Mouse (Mus musculus) adrenal gland, adult 8-10 months (tissue): Measurements from ENCODE around the gene Atp8a1. TPM values are rescaled to one million over a fixed set of nuclear protein-coding genes. Genes with fewer than 3 reads are reported as not detected.
A peak's percentile ranks its signal among the peaks of the same experiment; 100 is the strongest.
"Not testable (repeated sequence)": the region's sequence is repeated elsewhere in the genome, so short reads cannot be mapped to it uniquely, and the experiment has no call there.

ENCODE experiments used
- DNase-seq: peaks from one replicate; pipeline ENCODE4 v3.0.0; 2022
- total RNA-seq, 4 experiments: library from RNA; stranded (reverse); gene quantifications; 2 replicates each; pipeline ENCODE4 v1.2.4; 2022

The Atp8a1 gene
- total RNA-seq, 4 experiments from 2014 or later = 16.0 to 32.1 (median 23.2) TPM

- DNase-seq = no peak
Measured at GRCm38 (mm10) chr5:67826278-67826677, 21.0 kb downstream of the Atp8a1 start.

- no peak for DNase-seq
Measured at GRCm38 (mm10) chr5:67824600-67824999, 22.6 kb downstream of the Atp8a1 start.

DNA sequence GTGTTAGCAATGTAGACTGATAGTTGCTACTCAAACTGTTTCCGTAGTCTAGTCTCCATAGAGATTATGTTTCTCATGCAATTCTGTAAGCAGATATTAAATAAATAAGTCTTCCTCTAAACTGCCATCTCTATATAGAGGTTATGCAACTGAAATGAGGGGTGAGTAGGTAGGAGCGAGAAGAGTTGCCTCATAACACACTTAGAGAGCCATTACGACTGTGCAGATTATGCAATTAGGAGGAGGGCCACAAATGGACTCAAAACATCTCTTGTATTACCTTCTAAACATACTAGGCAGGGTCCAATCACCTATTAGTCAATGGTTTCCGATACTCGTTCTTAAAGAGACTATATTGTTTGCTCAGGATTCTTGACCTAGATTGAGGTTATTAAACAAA, 23.5 kb downstream of the Atp8a1 start:
- no peak for DNase-seq

- no peak for DNase-seq
Measured at GRCm38 (mm10) chr5:67822619-67823018, 24.6 kb downstream of the Atp8a1 start.

DNA sequence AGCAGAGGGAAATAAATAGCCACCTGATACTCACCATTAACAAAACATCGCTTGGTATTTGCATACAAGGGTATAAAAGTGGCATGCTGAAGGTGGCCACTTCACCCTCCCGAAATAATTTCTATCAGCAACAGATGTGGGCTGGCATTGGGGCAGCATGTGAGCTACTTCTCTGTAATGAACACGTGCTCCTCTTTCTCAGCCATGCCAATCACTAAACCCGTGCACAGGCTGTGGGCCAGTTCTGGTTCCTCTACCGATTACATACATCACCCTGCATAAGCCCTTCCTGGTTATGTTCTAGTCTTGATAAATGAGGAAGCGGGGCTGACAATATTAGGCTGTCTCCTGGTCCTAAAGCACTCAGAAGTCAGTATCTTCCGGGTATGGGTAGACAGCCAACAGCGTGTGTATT, 25.2 kb downstream of the Atp8a1 start:
- DNase-seq = no peak

GRCm38 (mm10) chr5:67821185-67821584, 26.0 kb downstream of the Atp8a1 start:
- DNase-seq = no peak

- DNase-seq = no peak
Measured at GRCm38 (mm10) chr5:67819451-67819850, 27.8 kb downstream of the Atp8a1 start.

- DNase-seq = no peak
Measured at GRCm38 (mm10) chr5:67815572-67816325, 31.5 kb downstream of the Atp8a1 start.

GRCm38 (mm10) chr5:67815060-67815459, 32.2 kb downstream of the Atp8a1 start:
- not testable (repeated sequence) for DNase-seq

DNA sequence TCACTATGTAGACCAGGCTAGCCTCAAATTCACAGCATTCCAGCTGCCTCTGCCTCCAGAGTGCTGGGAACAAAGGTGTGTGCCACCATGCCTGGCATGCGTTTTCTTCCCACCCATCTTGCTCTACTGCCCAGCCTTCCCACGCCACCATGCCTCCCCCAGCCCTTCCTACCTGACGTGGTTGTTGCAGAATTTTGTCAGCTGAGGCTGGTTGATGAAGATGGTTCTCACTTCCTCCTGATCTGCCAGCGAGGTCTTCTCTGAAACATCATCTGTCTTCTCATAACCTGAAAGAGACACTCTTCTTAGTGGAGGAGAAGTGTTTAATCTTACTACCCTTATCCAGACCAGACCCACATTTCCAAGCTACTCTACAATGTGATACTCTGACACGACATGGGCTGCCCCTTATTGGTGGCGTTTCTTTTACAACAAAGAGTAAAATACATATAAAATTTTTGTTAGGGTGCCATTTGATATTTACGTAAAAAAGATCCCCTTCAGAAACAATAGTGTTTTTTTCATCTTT, 32.7 kb downstream of the Atp8a1 start:
- DNase-seq = no peak

GRCm38 (mm10) chr5:67813334-67813733, 33.9 kb downstream of the Atp8a1 start:
- no peak for DNase-seq

DNA sequence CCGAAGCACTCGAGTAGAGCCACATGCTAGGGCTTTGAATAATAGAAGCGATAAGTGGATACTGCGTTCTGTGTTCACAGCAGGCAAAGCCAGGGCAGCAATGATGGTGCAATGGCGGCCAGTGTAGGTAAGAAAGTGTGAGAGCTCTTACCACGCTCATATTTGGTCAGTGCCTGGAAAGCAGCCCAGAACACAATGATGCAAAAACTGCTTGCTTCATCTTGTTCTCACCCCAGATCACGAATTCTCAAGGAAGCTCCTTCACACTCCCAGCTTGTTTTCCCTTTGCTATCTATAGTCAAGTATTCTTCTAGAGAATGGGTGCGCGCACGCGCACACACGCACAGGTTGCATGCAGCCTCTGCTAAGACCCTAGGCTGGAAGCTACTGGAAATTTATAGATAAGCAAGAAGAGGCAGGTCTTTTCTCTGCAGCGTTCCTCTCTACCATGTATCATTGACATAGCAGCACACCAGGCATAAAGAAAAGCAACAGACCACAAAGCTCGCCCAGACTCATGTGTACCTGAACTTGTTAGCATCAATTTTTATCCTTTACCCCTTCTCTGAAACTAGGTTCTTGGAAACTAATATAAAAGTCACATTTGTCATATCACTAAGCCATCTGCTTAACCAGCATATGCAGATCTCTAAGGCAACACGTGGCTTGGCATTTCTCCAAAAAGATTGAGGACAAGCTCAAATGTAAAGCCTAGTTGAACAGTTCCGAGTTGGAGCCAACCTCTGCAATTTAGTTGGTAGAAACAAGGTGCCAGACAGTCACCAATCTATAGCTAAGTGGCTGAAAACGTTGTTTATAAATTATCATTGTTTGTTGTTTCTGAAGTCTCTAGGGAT, 44.8 kb downstream of the Atp8a1 start:
- DNase-seq = no peak

DNA sequence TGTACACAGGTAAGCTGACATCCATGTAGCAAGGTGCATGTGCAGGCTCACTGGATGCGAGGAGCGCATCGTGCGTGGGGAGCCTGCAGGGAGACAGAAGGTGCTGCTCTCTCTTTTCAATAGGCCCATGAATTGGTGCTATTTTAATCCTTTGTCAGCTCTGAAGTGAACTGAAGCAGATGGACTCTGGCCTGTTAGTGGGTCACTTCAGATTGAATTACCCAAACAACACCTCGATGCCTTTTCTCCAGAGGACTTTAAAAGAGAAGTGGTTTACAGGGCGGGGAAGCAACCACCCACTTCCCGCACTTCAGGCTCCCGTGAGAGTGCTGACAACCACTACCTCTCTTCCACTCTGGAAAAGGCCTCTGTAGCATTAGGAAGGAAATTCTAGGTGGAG, 46.4 kb downstream of the Atp8a1 start:
- DNase-seq = no peak

DNA sequence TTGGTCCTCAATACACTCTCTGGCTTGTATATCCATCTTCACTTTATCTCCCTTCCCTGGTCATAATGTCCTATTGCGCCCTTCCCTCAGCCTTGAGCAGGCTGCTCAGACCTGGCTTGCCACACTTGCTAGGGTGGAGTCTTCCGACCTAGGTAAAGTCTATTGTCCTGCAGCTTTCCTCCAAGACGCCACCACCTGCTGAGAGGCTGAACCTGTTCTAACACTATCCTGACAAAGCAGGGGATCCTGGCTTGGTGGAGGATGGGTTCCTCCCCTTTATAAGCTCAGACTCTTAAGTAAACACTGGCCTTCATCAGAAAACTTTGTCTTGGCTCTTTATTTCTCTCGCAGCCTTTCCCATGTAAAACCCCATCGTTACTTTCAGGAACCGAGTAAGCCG, 47.4 kb downstream of the Atp8a1 start:
- DNase-seq = no peak

DNA sequence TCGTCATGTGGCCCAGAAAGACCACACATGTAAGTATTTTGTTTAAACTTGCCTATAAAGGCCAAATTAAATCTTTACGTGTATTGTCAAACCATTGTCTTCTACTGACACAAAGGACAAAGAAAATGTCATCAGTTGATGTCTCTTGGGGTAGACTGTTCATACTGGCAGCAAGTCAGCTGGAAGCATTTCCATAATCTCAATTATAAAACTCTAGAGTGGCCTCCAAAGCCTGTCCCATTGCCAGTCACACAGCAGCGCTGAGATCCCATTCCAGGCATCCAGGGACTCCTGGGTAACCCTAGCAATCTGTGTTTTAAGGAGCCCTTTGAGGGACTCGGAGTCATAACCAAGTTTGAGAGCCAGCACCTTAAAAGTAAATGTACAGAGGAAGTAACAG, 48.9 kb downstream of the Atp8a1 start:
- no peak for DNase-seq

GRCm38 (mm10) chr5:67797006-67797958, 50.0 kb downstream of the Atp8a1 start:
- no peak for DNase-seq

DNA sequence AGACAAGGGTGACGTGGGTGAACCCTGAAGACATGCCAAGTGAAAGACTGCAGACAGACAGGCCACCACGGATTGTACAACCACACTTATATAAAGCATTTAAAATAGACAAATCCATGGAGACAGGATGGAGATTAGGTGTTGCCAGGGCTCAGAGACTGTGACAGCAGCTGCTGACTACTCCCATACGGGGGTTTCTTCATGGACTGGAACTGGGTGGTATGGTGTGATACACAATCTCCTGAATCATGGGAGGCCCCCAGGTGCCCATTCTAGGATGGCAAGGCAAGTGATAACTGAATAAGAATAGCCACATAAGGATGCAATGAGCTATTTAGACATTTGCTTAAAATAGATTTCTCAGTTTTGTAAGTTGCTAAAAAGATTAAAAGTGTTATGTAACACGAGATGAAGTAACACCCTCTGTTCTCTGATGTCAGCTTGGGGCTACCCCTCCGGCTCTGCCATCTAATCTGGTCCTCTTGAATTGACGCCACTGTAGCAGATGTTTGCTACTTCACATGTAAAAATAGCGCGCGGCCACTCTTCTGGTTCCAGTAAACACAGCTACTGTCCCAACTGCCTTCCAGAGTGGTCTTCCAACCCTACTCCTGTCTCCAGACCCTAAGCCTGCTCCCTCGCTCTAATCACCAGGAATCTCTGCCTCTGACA, 53.0 kb downstream of the Atp8a1 start:
- no peak for DNase-seq

- peak; percentile 25 for DNase-seq
Measured at GRCm38 (mm10) chr5:67782775-67783174, 64.5 kb downstream of the Atp8a1 start.

DNA sequence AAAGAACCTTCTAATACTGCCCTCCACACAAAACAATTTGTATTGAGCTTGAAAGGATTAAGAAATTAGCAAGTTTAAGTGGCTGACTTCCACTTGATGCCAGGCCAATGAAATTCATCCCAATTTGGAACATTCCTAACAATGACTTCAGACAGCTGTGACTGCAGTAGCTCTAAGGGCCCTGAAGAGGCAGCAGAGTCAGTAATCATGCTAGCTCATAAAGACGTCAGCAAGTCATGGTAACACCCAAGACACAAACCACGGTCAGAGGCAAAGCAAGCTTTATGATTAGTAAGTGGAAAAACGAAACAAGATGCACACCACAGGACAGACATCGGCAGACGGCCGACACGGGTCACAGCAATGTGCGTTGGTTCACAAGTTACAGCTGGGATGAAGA, 69.2 kb downstream of the Atp8a1 start:
- DNase-seq = no peak

DNA sequence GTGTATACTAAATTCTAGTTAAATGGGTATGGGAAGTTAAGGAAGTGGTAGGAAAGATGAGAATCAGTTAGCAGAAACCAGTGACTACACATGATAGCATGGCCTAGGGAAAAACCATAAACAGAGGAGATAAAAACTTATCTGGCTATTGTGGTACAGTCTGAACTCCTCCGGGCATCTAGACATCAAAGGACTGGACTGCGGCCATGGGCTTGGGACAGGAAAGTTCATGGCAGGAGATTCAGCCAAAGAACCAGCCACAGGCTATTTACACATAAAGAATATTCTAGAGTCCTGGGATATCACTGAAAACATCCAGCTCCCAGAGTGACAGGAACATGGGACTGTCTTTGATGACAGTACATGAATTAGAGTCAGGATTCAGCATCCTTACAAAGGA, 73.0 kb downstream of the Atp8a1 start:
- no peak for DNase-seq

DNA sequence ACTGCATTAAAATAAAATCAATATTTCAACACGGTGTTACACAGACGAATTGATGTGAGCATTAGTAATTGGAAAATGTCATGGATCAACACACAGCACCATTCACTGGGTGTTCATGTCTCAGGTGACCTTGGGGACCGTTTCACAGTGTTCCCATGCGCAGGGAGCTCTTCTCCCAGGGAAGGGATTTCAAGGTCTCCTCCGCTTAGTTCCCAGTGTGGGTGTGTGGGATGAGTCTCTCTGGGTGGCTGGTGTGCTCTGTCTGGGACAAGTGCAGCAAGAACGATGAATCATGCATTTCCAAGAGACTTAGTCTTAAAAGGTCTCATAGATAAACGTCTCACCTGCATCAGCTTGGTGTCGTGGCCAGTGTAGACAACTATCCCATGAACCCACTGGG, 78.5 kb downstream of the Atp8a1 start:
- DNase-seq = no peak

DNA sequence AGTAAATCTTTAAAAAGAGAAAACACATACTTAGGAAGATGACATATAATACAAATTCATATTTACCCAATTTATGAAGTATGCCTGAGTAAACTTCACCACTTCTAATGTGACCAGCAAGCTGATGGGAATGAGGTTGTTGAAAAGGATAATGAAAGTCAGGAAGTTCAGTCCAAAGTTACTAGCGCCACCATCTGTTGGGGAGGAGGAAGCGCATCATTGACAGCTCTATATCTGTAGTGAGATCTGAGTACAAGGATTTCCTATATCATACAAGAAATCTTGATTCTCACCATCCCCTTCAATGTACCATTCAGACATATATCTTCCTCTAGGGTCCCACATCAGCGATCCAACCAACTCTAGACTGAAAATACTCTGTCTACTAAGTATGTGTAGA, 82.4 kb downstream of the Atp8a1 start:
- DNase-seq = no peak
